Mouse (Mus musculus): Measurements from ENCODE around the gene Nxpe3.

Nxpe3 gene

GRCm38 (mm10) chr16:55809779-55810514, 85.1 kb downstream of the Nxpe3 start:
- no peak for DNase-seq (ENCODE audit: low spot score in 2 of 2)

GRCm38 (mm10) chr16:55809345-55809744, 85.7 kb downstream of the Nxpe3 start:
- no peak for DNase-seq (ENCODE audit: low spot score in 2 of 2)

DNA sequence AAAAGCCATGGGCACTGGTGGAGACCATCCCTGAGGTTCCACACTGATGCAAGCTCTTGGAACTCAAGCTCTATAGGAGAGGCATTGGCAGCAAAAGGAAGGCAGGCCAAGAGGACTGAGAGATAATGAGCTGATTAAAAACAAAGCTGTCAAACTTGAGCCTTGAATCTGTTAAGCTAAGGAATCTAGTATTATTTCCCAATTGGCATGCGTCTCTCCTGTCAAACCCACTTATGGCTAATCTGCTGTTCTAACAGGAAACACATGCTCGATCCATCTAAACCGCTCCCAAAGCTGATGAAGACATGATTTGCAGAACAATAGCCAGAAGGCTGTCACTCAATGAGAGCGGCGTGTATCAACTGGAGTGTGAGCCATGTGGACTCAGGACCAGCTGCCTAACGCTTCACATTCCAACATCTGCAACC, 87.6 kb downstream of the Nxpe3 start:
- DNase-seq (ENCODE audit: low spot score in 2 of 2), result no peak

DNA sequence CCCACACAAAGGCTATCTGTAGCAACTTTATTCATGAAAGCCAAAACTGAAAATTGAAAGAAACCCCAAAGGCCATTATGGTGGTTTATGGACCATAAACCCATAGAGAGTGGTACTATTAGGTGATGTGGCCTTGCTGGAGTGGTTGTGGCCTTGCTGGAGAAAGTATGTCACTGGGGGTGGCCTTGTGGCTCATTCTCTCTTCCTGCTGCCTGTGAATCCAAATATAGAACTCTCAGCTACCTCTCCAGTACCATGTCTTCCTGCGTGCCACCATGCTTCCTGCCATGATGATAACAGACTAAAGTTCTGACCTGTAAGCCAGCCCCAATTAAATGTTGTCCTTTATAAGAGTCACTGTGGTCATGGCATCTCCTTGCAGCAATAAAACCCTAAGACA, 90.3 kb downstream of the Nxpe3 start:
- DNase-seq (ENCODE audit: low spot score in 2 of 2), result no peak

GRCm38 (mm10) chr16:55801629-55802028, 93.5 kb downstream of the Nxpe3 start:
- no peak for DNase-seq (ENCODE audit: low spot score in 2 of 2)

- no peak for DNase-seq (ENCODE audit: low spot score in 2 of 2)
Observed at GRCm38 (mm10) chr16:55798845-55799244, 96.2 kb downstream of the Nxpe3 start.

- DNase-seq (ENCODE audit: low spot score in 2 of 2), result no peak
Observed at GRCm38 (mm10) chr16:55790326-55790725, 104.8 kb downstream of the Nxpe3 start.

All from spleen, postnatal 4 days (tissue).